Mouse (Mus musculus) spleen, adult 2 months (tissue): ENCODE results near the gene Notch2. TPM values are rescaled to one million over a fixed set of nuclear protein-coding genes. Genes with fewer than 3 reads are reported as not detected.

Experiments used
- DNase-seq, 2 experiments: peaks; one replicate each; pipeline versions ENCODE4 v3.0.0 to v3.0.0-alpha.2; 2012 to 2021; ENCODE audit warnings: low spot score in 2 of 2, low read depth in 1 of 2
- H3K27ac ChIP-seq: fragments of 200-500 bp; 2 replicates; pipeline ENCODE4 v1.5.1; 2012; ENCODE audit warnings: low read length, inconsistent platforms; ENCODE audit not compliant: insufficient read depth
- H3K27me3 ChIP-seq: fragments of 200-500 bp; 2 replicates; pipeline ENCODE4 v1.6.1; 2012; ENCODE audit warnings: mild to moderate bottlenecking, moderate library complexity, low read length, inconsistent platforms; ENCODE audit not compliant: control insufficient read depth, insufficient read depth
- H3K36me3 ChIP-seq: fragments of 200-500 bp; 2 replicates; pipeline ENCODE4 v1.6.1; 2012; ENCODE audit warnings: mild to moderate bottlenecking, low read length, inconsistent platforms; ENCODE audit not compliant: control insufficient read depth, insufficient read depth
- H3K4me1 ChIP-seq: fragments of 200-500 bp; 2 replicates; pipeline ENCODE4 v1.6.1; 2011; ENCODE audit warnings: inconsistent platforms; ENCODE audit not compliant: control insufficient read depth, insufficient read depth, insufficient read length
- H3K4me3 ChIP-seq: fragments of 200-500 bp; 2 replicates; pipeline ENCODE4 v1.5.1; 2011; ENCODE audit warnings: mild to moderate bottlenecking, inconsistent platforms; ENCODE audit not compliant: insufficient read depth, insufficient read length; ENCODE audit errors: extremely low read depth
- CTCF ChIP-seq: fragments of 200-500 bp; IDR thresholded peaks from 2 replicates; pipeline ENCODE4 v1.5.1; 2011; ENCODE audit warnings: mild to moderate bottlenecking, inconsistent platforms; ENCODE audit not compliant: insufficient read depth, insufficient read length, insufficient replicate concordance; ENCODE audit errors: extremely low read depth
- POLR2A ChIP-seq: fragments of 200-500 bp; IDR thresholded peaks from 2 replicates; pipeline ENCODE4 v1.6.1; 2011; ENCODE audit warnings: low read depth, low read length, inconsistent platforms
- WGBS: fragments of 180-500 bp; shearing (Covaris S2); methylation state at CpG from one replicate; pipeline ENCODE4 v1.1.7; 2018; 5-methylcytosine and 5-hydroxymethylcytosine counted together
- polyA plus RNA-seq: library from polyadenylated mRNA; depleted of rRNA; stranded (reverse); fragments of >200 nt; gene quantifications from 2 replicates; pipeline ENCODE4 v1.2.3, GENCODE M21; 2012; rRNA removed

Notch2 gene
- polyA plus RNA-seq, 1 experiment = 45.7 TPM

- 75% methylated on average over 9 of the region's 9 CpGs for WGBS
These were observed 184.6 kb downstream of the Notch2 start for GRCm38 (mm10) chr3:98197711-98198532.

GRCm38 (mm10) chr3:98199747-98200146 is 186.4 kb downstream of the Notch2 start:
- DNase-seq = no peak
- WGBS = 61% methylated on average over 5 of the region's 5 CpGs
- Histone ChIP-seq H3K27me3 (no peaks in the 10 kb centered on the region), H3K4me1 (no peaks in the 10 kb centered on the region), H3K36me3 (no peaks in the 10 kb centered on the region), H3K4me3 (no peak overlapping the region), H3K27ac (no peak overlapping the region)
- TF ChIP-seq POLR2A (no peak), CTCF (no peak)

More at GRCm38 (mm10) chr3:98197711-98198532, 184.6 kb downstream of the Notch2 start:
- Histone ChIP-seq H3K36me3 (no peaks in the 10 kb centered on the region), H3K4me1 (no peaks in the 10 kb centered on the region), H3K27ac (no peak overlapping the region), H3K27me3 (no peaks in the 10 kb centered on the region), H3K4me3 (no peak overlapping the region)
- no peak for TF ChIP-seq CTCF
- TF ChIP-seq POLR2A = no peak
- no peak for DNase-seq

Other genes with a start within 250 kb of the Notch2 start
- 9.9 and 12.0 TPM in 2 replicates for gene Pde4dip, start 124.8 kb upstream of the Notch2 start, polyA plus RNA-seq
- 15.8 and 17.1 TPM in 2 replicates for gene Sec22b, start 112.3 kb upstream of the Notch2 start, polyA plus RNA-seq
- gene Adam30, start 147.1 kb downstream of the Notch2 start, polyA plus RNA-seq = not detected in 2 replicates
- gene Reg4, start 208.6 kb downstream of the Notch2 start, polyA plus RNA-seq = not detected in 2 replicates